Mouse (Mus musculus) CH12.LX (cell line): ENCODE measurements around the gene Col5a3. TPM values are rescaled to one million over a fixed set of nuclear protein-coding genes. Genes with fewer than 3 reads are reported as not detected.
A peak's percentile ranks its signal among the peaks of the same experiment; 100 is the strongest.

Source experiments
- DNase-seq: peaks from one replicate; pipeline ENCODE4 v3.0.0-alpha.2; 2013; ENCODE audit errors: extremely low read depth
- H3K27ac ChIP-seq: 2 replicates; pipeline ENCODE4 v1.5.1; 2012; ENCODE audit warnings: low read depth, mild to moderate bottlenecking, control low read depth, moderate library complexity; ENCODE audit not compliant: insufficient read depth
- H3K27me3 ChIP-seq: replicated peaks from 2 replicates; pipeline ENCODE3; 2012; ENCODE audit warnings: inconsistent platforms
- H3K36me3 ChIP-seq, 2 experiments: replicated peaks in 1 of 2; 2 replicates each; pipeline versions ENCODE3 to v1.6.1; 2012; ENCODE audit warnings: inconsistent platforms in 1 of 2, low read length in 1 of 2, mild to moderate bottlenecking in 1 of 2, mixed read lengths in 1 of 2, moderate library complexity in 1 of 2; ENCODE audit not compliant: control insufficient read depth in 1 of 2, insufficient read depth in 1 of 2
- H3K4me1 ChIP-seq, 2 experiments: 2 replicates each; pipeline ENCODE4 v1.6.1; 2012; ENCODE audit warnings: inconsistent platforms in 1 of 2, moderate library complexity in 1 of 2; ENCODE audit not compliant: insufficient read depth in 2 of 2, control insufficient read depth in 1 of 2
- H3K4me2 ChIP-seq: 2 replicates; pipeline ENCODE4 v1.6.1; 2012; ENCODE audit warnings: low read depth, mild to moderate bottlenecking, control low read depth; ENCODE audit not compliant: poor library complexity, insufficient read depth, severe bottlenecking
- H3K4me3 ChIP-seq, 3 experiments: fragments of 150-350 bp in 1 of 3; sonication (generic) in 1 of 3; replicated peaks in 1 of 3; 2 replicates each; pipeline versions ENCODE3 to v1.5.1; 2011 to 2012; ENCODE audit warnings: low read depth in 2 of 3, low read length in 2 of 3, mild to moderate bottlenecking in 2 of 3, moderate library complexity in 2 of 3, control low read depth in 1 of 3, improper control_type of control experiment in 1 of 3, inconsistent platforms in 1 of 3, mixed read lengths in 1 of 3; ENCODE audit not compliant: poor library complexity in 1 of 3
- H3K79me2 ChIP-seq: replicated peaks from 2 replicates; pipeline ENCODE4 v1.6.1; 2012; ENCODE audit warnings: mild to moderate bottlenecking, moderate library complexity; ENCODE audit not compliant: control insufficient read depth, poor library complexity, insufficient read depth, severe bottlenecking; ENCODE audit errors: extremely low read depth
- H3K9ac ChIP-seq: 2 replicates; pipeline ENCODE4 v1.6.1; 2012; ENCODE audit warnings: low read depth, mild to moderate bottlenecking, control low read depth, moderate library complexity; ENCODE audit not compliant: insufficient read depth
- H3K9me3 ChIP-seq: replicated peaks from 2 replicates; pipeline ENCODE3; 2012; ENCODE audit warnings: low read length, inconsistent platforms, mixed read lengths
- CHD2 ChIP-seq: IDR thresholded peaks from 2 replicates; pipeline ENCODE4 v1.6.1; 2011; ENCODE audit warnings: low read length, improper control_type of control experiment
- CTCF ChIP-seq, 2 experiments: IDR thresholded peaks in 1 of 2; conservative IDR thresholded peaks in 1 of 2; 2 replicates each; pipeline ENCODE4 v1.5.1; 2011 to 2012; ENCODE audit warnings: low read depth in 2 of 2, low read length in 2 of 2, improper control_type of control experiment in 1 of 2, inconsistent platforms in 1 of 2, mild to moderate bottlenecking in 1 of 2, moderate library complexity in 1 of 2
- E2F4 ChIP-seq: IDR thresholded peaks from 2 replicates; pipeline ENCODE4 v1.6.1; 2011; ENCODE audit warnings: low read depth, low read length, improper control_type of control experiment; ENCODE audit not compliant: insufficient replicate concordance
- ELF1 ChIP-seq: IDR thresholded peaks from 2 replicates; pipeline ENCODE4 v1.6.1; 2014; ENCODE audit warnings: low read depth, mild to moderate bottlenecking, inconsistent platforms, low read length, improper control_type of control experiment
- ETS1 ChIP-seq: conservative IDR thresholded peaks from 2 replicates; pipeline ENCODE4 v1.6.1; 2012; ENCODE audit warnings: low read depth, mild to moderate bottlenecking, inconsistent platforms, low read length, improper control_type of control experiment, moderate library complexity
- GABPA ChIP-seq: IDR thresholded peaks from 2 replicates; pipeline ENCODE4 v1.6.1; 2012; ENCODE audit warnings: low read depth, low read length, improper control_type of control experiment, inconsistent platforms; ENCODE audit not compliant: insufficient replicate concordance
- IRF4 ChIP-seq: IDR thresholded peaks from 2 replicates; pipeline ENCODE4 v1.6.1; 2014; ENCODE audit warnings: low read depth, mild to moderate bottlenecking, inconsistent platforms, low read length, improper control_type of control experiment
- JUN ChIP-seq: IDR thresholded peaks from 2 replicates; pipeline ENCODE4 v1.6.1; 2011; ENCODE audit warnings: low read depth, mild to moderate bottlenecking, low read length, improper control_type of control experiment, moderate library complexity; ENCODE audit not compliant: insufficient read depth
- JUND ChIP-seq: conservative IDR thresholded peaks from 2 replicates; pipeline ENCODE4 v1.6.1; 2011; ENCODE audit warnings: low read depth, low read length, improper control_type of control experiment
- KAT2A ChIP-seq: IDR thresholded peaks from 2 replicates; pipeline ENCODE4 v1.6.1; 2012; ENCODE audit warnings: low read length, improper control_type of control experiment, inconsistent platforms; ENCODE audit not compliant: insufficient replicate concordance
- MAFK ChIP-seq: IDR thresholded peaks from 2 replicates; pipeline ENCODE4 v1.6.1; 2011; ENCODE audit warnings: low read length, improper control_type of control experiment; ENCODE audit not compliant: insufficient replicate concordance
- MAX ChIP-seq: IDR thresholded peaks from 2 replicates; pipeline ENCODE4 v1.6.1; 2011; ENCODE audit warnings: low read length, improper control_type of control experiment
- MAZ ChIP-seq: IDR thresholded peaks from 2 replicates; pipeline ENCODE4 v1.6.1; 2012; ENCODE audit warnings: low read depth, mild to moderate bottlenecking, inconsistent platforms, low read length, improper control_type of control experiment, moderate library complexity
- MYC ChIP-seq: IDR thresholded peaks from 2 replicates; pipeline ENCODE4 v1.6.1; 2011; ENCODE audit warnings: low read depth, mild to moderate bottlenecking, improper control_type of control experiment, low read length
- NELFE ChIP-seq: IDR thresholded peaks from 2 replicates; pipeline ENCODE4 v1.6.1; 2011; ENCODE audit warnings: low read depth, low read length, improper control_type of control experiment
- NRF1 ChIP-seq: IDR thresholded peaks from 2 replicates; pipeline ENCODE4 v1.6.1; 2014; ENCODE audit warnings: low read depth, mild to moderate bottlenecking, inconsistent platforms, low read length, improper control_type of control experiment, moderate library complexity
- POLR2A ChIP-seq: IDR thresholded peaks from 2 replicates; pipeline ENCODE4 v1.6.1; 2011; ENCODE audit warnings: low read depth, mild to moderate bottlenecking, improper control_type of control experiment, low read length
- RAD21 ChIP-seq: IDR thresholded peaks from 2 replicates; pipeline ENCODE4 v1.6.1; 2011; ENCODE audit warnings: low read depth, mild to moderate bottlenecking, low read length, improper control_type of control experiment, moderate library complexity
- RCOR1 ChIP-seq: conservative IDR thresholded peaks from 2 replicates; pipeline ENCODE4 v1.6.1; 2012; ENCODE audit warnings: low read depth, mild to moderate bottlenecking, inconsistent platforms, low read length, improper control_type of control experiment
- SMC3 ChIP-seq: IDR thresholded peaks from 2 replicates; pipeline ENCODE4 v1.6.1; 2011; ENCODE audit warnings: low read depth, low read length, improper control_type of control experiment
- TBP ChIP-seq: conservative IDR thresholded peaks from 2 replicates; pipeline ENCODE4 v1.6.1; 2011; ENCODE audit warnings: low read depth, low read length, improper control_type of control experiment
- TCF12 ChIP-seq: IDR thresholded peaks from 2 replicates; pipeline ENCODE4 v1.6.1; 2014; ENCODE audit warnings: low read depth, mild to moderate bottlenecking, inconsistent platforms, low read length, improper control_type of control experiment
- ZKSCAN1 ChIP-seq: IDR thresholded peaks from 2 replicates; pipeline ENCODE4 v1.6.1; 2012; ENCODE audit warnings: low read depth, inconsistent platforms, low read length, improper control_type of control experiment, borderline replicate concordance
- ZNF384 ChIP-seq: IDR thresholded peaks from 2 replicates; pipeline ENCODE4 v1.6.1; 2012; ENCODE audit warnings: low read depth, low read length, improper control_type of control experiment, inconsistent platforms
- dilution Hi-C: fragments of 300-500 bp; cut with MboI; formaldehyde crosslinking; loops from 2 replicates; pipeline ENCODE4 v1.14.3; 2020; ENCODE audit warnings: low sequenced_read_pairs; ENCODE audit not compliant: extremely low pct_unique_long_range_greater_than_20kb, extremely low pct_ligation_motif_present
- in situ Hi-C: fragments of 300-500 bp; cut with MboI; formaldehyde crosslinking; loops from 3 replicates; pipeline ENCODE4 v1.14.3; 2019; ENCODE audit warnings: low sequenced_read_pairs, low pct_ligation_motif_present, low pct_unique_long_range_greater_than_20kb, mixed read lengths
- polyA plus RNA-seq: library from polyadenylated mRNA; unstranded; fragments of >175 nt; gene quantifications from 2 replicates; pipeline ENCODE4 v1.2.1, GENCODE M21; 2012; ENCODE audit warnings: low read depth; ENCODE audit not compliant: insufficient read length
- total RNA-seq, 2 experiments: library from RNA; depleted of rRNA; stranded (reverse); fragments of 300-350 nt in 1 of 2; fragments of >200 nt in 1 of 2; gene quantifications; 2 replicates each; pipeline ENCODE4 v1.2.3; 2012 to 2014

Gene Col5a3
- total and polyA plus RNA-seq, 3 experiments: 0.25 TPM; not detected in 2

DNA sequence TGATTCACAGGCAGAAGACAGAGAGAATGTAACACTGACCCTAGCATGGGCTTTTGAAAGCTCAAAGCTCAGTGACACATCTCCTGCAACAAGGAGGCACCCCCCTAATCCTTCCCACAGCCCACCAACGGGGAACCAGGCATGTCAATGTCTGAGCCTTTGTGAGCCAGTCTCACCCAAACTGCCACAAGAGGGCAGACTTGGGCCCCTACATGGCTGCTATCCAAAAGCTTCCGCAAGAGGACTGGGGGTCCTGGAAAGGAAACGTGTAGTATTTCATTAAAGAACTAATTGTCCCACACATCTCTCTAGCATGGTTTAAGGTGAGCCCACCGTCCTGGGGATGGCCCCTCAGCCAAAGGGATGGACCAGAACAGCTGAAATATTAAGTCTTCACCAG lies 47.0 kb upstream of the Col5a3 start:
- dilution Hi-C loops (no loop called here), in situ Hi-C loops (no loop called here)
- H3K79me2 ChIP-seq: no peaks in the 10 kb centered on the region
- peak overlapping the region in 1 of 3 experiments; percentile 36 for H3K4me3 ChIP-seq
- H3K4me1 ChIP-seq: peaks cover 5 to 7% of the 10 kb centered on the region in 2 experiments; a peak in 2 of 4 replicates
- no peaks in the 10 kb centered on the region for H3K9me3 ChIP-seq
- DNase-seq: peak; percentile 53
- H3K27me3 ChIP-seq: peaks cover 54% of the 10 kb centered on the region
- TF ChIP-seq ELF1 (peak; percentile 34; the same call in 1 of the 2 replicates), NRF1 (peak; percentile 31; the same call in 1 of the 2 replicates), MAX (no peak), CHD2 (no peak), RCOR1 (no peak), MAZ (no peak), SMC3 (peak; percentile 58), CTCF (conservative IDR thresholded peaks at IDR 0.05 in 1 of 2, IDR thresholded peaks at IDR 0.05 in 1 of 2; ENCODE audit: low read depth in 2 of 2, low read length in 2 of 2) (peak; percentile 63 to 83), ZKSCAN1 (no peak), ETS1 (no peak), MAFK (no peak), TCF12 (peak; percentile 56; the same call in 1 of the 2 replicates), POLR2A (peak; percentile 48; the same call in 1 of the 2 replicates), RAD21 (peak; percentile 52)
- H3K9ac ChIP-seq: 0 out of 2 replicates have a peak overlapping the region, but pooled peaks have one; percentile 14
- no peaks in the 10 kb centered on the region for H3K36me3 ChIP-seq
- peak overlapping the region; percentile 63 for H3K4me2 ChIP-seq
- H3K27ac ChIP-seq: peak overlapping the region; percentile 80

DNA sequence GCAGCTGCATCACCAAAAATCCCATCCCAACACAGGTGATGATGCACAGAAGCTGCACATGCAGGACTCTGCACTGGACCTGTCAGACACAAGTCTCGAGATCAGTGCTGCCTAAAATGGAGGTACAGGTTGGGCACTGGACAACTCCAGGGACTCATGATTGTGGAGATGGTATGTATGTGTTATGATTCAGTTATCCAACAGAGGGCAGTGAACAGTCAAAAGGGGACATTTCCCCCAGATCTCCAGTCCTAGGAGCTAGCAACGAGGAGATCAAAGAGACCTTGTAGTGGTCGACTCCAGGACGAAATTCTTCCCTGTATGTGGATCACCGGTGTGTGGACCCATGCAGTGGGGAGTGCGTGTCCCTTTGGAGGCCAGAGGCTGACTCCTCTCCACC lies 45.1 kb upstream of the Col5a3 start:
- no peak for TF ChIP-seq TBP
- no peak for TF ChIP-seq NELFE
- peak; percentile 9 for TF ChIP-seq RAD21
- no peak for TF ChIP-seq NRF1
- no peak for TF ChIP-seq KAT2A
- TF ChIP-seq GABPA: no peak
- TF ChIP-seq E2F4: no peak
- TF ChIP-seq JUND: no peak
- TF ChIP-seq CTCF (conservative IDR thresholded peaks at IDR 0.05 in 1 of 2, IDR thresholded peaks at IDR 0.05 in 1 of 2; ENCODE audit: low read depth in 2 of 2, low read length in 2 of 2): peak in 1 of 2 experiments; percentile 50; a peak in 2 of 4 replicates
- TF ChIP-seq MYC: no peak
- TF ChIP-seq ZNF384: no peak
- no peak for TF ChIP-seq JUN
- TF ChIP-seq TCF12: no peak
- no peak for TF ChIP-seq MAZ
- TF ChIP-seq IRF4: 0 out of 2 replicates have a peak, but pooled peaks have one; percentile 15
- no peak; the same call in 1 of the 2 replicates for TF ChIP-seq SMC3
- TF ChIP-seq ETS1: no peak
- dilution Hi-C loops (no loop called here), in situ Hi-C loops (no loop called here)
- DNase-seq: no peak
- Histone ChIP-seq H3K4me3 (no peak overlapping the region), H3K9me3 (no peaks in the 10 kb centered on the region), H3K27ac (no peak overlapping the region), H3K4me1 (peaks cover 5 to 7% of the 10 kb centered on the region in 2 experiments; a peak in 2 of 4 replicates), H3K4me2 (peak overlapping the region; percentile 22; the same call in 1 of the 2 replicates), H3K9ac (no peak overlapping the region), H3K79me2 (no peaks in the 10 kb centered on the region), H3K36me3 (no peaks in the 10 kb centered on the region), H3K27me3 (peaks cover 54% of the 10 kb centered on the region)
